In genomic region chr5:137410549-137410948, GRCm38 (mm10) we compare ENCODE assay signal across 35 mouse cellular contexts.
"Had no signal": no experiment of that assay in that cellular context is flagged by ENCODE, and none has a peak within 500 bp of the region (broad histone marks: within the 10 kb centered on the region; RNA-seq: fewer than 3 reads in every experiment).

No protein-coding gene starts in this region.

- DNase-seq: heart, adult 2 months; heart, postnatal 10 days; heart, postnatal 14 days; heart, postnatal 36 days; heart, postnatal 4 days; kidney, adult 11 months; kidney, adult 18-20 months; kidney, adult 2 months; kidney, adult 8-10 months; kidney, adult 9 months; kidney, postnatal 10 days; kidney, postnatal 14 days; kidney, postnatal 25 days; kidney, postnatal 36 days; kidney, postnatal 4 days; layer of hippocampus, adult 9-11 months had no signal

- ATAC-seq: hindbrain, embryonic 16.5 days; hindbrain, postnatal 0 days; inflammation-experienced regulatory T-cells, adult 6 months; intestine, embryonic 15.5 days; intestine, embryonic 16.5 days; intestine, postnatal 0 days had no signal

- H3K4me3 ChIP-seq: heart, adult 2 months; heart, embryonic 10.5 days; heart, embryonic 12.5 days; heart, embryonic 13.5 days; heart, embryonic 15.5 days; hindbrain, embryonic 10.5 days; hindbrain, embryonic 12.5 days; hindbrain, embryonic 13.5 days; hindbrain, embryonic 15.5 days; intestine, embryonic 15.5 days; kidney, embryonic 15.5 days; layer of hippocampus, adult 2 months had no signal

- H3K4me2 ChIP-seq: heart, embryonic 11.5 days; heart, embryonic 12.5 days; heart, embryonic 13.5 days; heart, embryonic 15.5 days; hindbrain, embryonic 12.5 days; hindbrain, embryonic 13.5 days; hindbrain, embryonic 14.5 days; hindbrain, embryonic 15.5 days; intestine, embryonic 15.5 days; kidney, embryonic 15.5 days had no signal

- H3K9ac ChIP-seq: heart, embryonic 12.5 days; heart, embryonic 15.5 days; hindbrain, embryonic 12.5 days; hindbrain, embryonic 13.5 days; hindbrain, embryonic 14.5 days; hindbrain, embryonic 15.5 days; intestine, embryonic 15.5 days; kidney, embryonic 15.5 days had no signal

- H3K27ac ChIP-seq: heart, adult 2 months; heart, embryonic 10.5 days; heart, embryonic 13.5 days; heart, embryonic 15.5 days; hindbrain, embryonic 10.5 days; hindbrain, embryonic 12.5 days; hindbrain, embryonic 13.5 days; hindbrain, embryonic 14.5 days; hindbrain, embryonic 15.5 days; hindbrain, postnatal 0 days; intestine, embryonic 15.5 days; kidney, embryonic 15.5 days; kidney, postnatal 0 days had no signal

- H3K27me3 ChIP-seq: heart, embryonic 12.5 days; heart, embryonic 15.5 days; hindbrain, embryonic 12.5 days; hindbrain, embryonic 13.5 days; hindbrain, embryonic 15.5 days; intestine, embryonic 15.5 days; kidney, embryonic 15.5 days had no signal

- H3K9me3 ChIP-seq: heart, embryonic 10.5 days; heart, embryonic 12.5 days; heart, embryonic 13.5 days; heart, embryonic 15.5 days; hindbrain, embryonic 10.5 days; hindbrain, embryonic 12.5 days; hindbrain, embryonic 13.5 days; hindbrain, embryonic 15.5 days; intestine, embryonic 15.5 days; kidney, embryonic 15.5 days had no signal

- H3K36me3 ChIP-seq: heart, embryonic 10.5 days; heart, embryonic 12.5 days; heart, embryonic 13.5 days; heart, embryonic 15.5 days; hindbrain, embryonic 10.5 days; hindbrain, embryonic 12.5 days; hindbrain, embryonic 13.5 days; hindbrain, embryonic 15.5 days; intestine, embryonic 15.5 days; kidney, embryonic 15.5 days had no signal
